Mouse (Mus musculus) erythroid progenitor cell, adult 5-6 weeks (primary cell): ENCODE measurements around the gene 1520401A03Rik. TPM values are rescaled to one million over a fixed set of nuclear protein-coding genes. Genes with fewer than 3 reads are reported as not detected.

Experiments used
- ATAC-seq: replicated peaks from 2 replicates; pipeline ENCODE4 v1.8.0; 2016; ENCODE audit warnings: moderate number of reproducible peaks, mild to moderate bottlenecking, moderate TSS enrichment, inconsistent platforms; ENCODE audit not compliant: poor library complexity, low FRiP score, severe bottlenecking
- total RNA-seq, 2 experiments: library from RNA; stranded (forward) in 1 of 2; stranded (reverse) in 1 of 2; fragments of 150-400 nt in 1 of 2; fragments of 186-747, 209-891 nt in 1 of 2; gene quantifications; 2 replicates each; pipeline versions ENCODE4 v1.2.3 to v1.2.4; 2015 to 2017; ENCODE audit warnings: low replicate concordance in 2 of 2

The 1520401A03Rik gene
- total RNA-seq, 2 experiments from 2014 or later = not detected

DNA sequence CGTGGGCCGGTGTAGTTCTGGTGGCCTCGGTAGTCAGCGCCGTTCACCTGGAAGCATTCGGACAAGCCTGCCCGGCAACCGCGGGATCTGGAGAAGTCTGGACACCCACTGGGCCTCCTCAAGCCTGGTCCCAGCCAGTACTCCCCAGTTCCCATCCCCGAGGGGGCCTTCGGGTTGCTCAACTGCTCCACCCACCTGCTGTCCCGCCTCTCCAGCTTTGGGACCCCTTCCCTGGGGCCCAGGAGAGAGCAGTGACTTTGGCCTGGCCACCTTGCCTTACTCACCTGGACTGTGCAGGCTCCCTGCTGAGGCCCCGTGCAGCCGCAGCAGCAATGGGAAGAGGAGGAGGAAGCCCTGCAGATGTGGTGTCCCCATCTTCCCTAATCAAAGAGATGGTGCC is 22.1 kb upstream of the 1520401A03Rik start:
- ATAC-seq = no peak

GRCm38 (mm10) chr17:23744076-23744475 is 21.5 kb upstream of the 1520401A03Rik start:
- no peak for ATAC-seq

DNA sequence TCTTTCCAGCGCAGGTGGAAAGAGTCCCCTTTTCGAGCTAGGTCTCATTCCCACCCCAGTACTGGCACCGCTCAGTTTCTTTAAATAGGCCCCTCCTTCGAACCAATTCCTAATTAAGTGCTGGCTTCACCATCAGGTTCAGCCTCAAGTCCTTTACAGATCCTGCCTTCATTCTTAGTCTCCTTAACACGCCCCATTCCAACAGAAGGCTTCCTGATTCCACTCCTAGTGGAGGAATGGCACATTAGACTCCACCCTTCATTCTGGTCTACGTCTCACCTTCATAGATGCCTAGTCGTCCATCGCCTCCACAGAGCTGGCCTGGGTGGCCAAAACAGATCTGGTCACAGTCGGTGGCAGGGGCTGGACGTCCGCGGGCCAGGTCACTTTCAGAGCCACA is 20.4 kb upstream of the 1520401A03Rik start:
- no peak for ATAC-seq

DNA sequence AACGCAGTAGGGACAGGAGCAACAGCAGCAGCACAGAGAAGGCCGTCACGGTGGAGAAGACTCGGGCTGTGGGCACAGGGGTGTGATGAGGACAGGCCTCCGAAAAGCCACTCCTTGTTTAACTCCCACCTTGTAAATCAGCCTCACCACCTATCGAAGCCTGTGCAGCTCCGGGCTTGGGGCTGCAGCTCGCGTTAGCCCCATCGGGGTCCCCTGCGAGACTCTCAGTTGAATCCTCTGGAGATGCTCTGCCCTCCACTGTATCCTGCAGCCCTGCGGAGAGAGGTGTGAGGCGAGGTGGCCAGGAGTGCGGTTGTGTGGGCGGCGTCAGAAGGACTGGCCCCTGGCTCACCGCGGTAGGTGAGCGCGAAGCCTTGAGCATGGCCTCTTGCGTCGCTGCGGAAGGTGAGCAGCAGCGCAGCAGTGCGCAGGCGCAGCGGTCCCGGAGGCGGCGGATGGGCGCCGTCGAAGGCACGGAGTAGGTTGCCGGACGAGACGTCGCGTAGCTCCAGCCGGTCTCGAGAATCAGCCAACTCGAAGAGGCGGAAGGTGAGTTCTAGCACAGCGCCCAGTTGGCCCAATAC is 19.7 kb upstream of the 1520401A03Rik start:
- no peak for ATAC-seq

- no peak for ATAC-seq
Observed at GRCm38 (mm10) chr17:23741359-23742209, 19.0 kb upstream of the 1520401A03Rik start.

DNA sequence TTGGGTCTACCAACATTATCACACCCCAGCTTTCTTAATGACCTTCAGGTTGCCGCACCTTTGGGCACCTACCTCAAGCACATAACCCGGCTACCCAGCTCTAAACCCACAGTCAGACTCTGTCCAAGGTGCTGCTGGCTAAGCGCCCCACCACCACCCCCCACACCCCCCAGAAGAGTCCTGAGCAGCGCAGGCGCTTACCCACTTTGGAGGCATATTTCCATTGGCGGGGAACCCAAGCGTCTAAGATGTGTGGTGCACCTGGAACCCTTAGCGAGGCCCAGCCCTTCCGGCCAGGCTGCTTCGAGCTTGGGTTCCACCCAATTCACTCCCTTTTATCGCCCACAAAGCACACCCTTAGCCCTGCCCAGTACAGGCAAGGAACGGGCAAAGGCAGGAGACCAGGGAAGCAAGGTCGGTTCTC is 18.0 kb upstream of the 1520401A03Rik start, which contains the start of gene Paqr4:
Gene Paqr4, minus strand, starts transcription at position 270 of the 424 bp plus-strand sequence.
- ATAC-seq = peak; percentile 73

- ATAC-seq = peak; percentile 88
Observed at GRCm38 (mm10) chr17:23740136-23740584, 17.6 kb upstream of the 1520401A03Rik start.

DNA sequence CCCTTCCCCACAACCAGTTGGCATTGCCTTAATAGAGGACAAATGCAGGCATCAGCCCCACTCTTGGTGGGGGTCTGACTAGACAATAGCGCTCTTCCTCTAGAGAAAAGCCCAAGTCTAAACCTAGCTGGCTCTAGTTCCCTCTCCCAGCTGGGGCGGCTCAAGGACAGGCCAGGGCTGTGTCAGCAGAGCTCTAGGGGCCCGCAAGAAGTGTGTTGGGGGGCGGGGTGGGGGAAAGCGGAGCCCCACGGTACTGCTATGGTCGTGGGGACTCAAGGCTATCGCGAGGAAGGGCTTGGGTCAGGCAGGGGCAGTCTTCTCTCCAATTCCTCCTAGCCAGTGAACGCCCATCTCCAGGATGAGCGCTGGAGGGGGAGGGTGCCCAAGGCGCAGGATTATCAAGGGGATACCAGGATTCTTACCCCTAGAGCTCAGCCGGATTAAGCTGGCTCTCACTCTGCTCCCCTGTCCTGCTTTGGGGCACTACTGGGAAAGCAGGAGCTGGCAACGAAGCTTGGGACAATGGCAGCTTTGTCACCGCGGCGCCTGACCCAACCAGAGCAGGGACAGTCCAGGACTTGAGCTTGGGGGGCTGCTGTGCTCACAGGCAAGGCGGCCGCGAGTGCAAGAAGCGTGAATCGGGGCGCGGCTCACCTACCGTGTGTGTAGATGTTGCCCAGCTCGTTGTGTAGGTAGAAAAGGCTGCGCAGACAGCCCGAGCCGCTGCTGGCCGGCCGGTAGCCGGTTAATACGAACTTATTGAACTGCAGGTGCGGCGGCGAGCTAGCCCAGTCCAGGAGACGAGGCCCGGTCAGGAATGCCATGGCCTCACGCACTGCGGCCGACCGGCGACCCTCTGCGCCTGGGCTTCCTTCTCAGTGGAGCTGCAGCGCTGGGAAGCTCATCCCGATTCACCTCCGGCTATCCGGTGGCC is 16.9 kb upstream of the 1520401A03Rik start:
- ATAC-seq = peak; percentile 3; the same call in 1 of the 2 replicates

DNA sequence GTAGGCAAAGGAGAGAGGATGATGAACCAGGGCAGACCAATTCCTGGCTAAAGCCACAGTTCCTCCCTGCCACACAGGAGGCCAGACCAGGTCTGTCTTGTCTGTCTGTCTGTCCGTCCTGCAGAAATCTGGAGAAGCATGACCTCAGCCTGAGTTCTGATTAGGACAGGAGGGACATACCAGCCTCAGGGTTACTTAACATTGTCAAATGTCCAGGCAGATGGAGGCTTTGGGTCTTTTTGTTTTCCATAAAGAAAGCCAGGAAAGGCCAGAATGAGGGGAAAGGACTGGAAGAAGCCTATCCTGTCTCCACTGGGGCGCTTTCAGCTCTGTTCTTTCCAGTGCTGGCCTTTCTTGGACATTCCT is 16.2 kb upstream of the 1520401A03Rik start:
- no peak for ATAC-seq

GRCm38 (mm10) chr17:23737493-23738445 is 15.2 kb upstream of the 1520401A03Rik start:
- no peak for ATAC-seq

DNA sequence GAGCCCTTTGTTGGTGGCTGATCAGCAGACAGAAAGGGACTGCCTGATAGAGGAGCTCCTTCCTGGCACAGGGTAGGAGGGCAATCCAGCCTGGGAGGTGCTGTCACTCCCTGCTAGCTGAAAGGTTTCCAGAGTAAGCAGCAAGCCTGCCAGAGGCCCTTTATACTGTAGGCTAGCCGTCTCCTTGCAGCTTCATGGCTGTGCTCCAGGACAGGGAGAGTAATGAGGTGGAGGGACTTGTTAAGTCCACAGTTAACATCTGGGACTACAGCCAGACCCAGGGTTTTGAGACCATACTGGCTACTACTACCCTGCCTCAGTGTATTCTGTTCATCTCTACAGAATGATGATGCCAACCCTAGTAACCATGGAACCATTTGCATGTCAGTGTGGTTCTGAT is 11.8 kb upstream of the 1520401A03Rik start:
- ATAC-seq = no peak

- ATAC-seq = no peak
Observed at GRCm38 (mm10) chr17:23730441-23730840, 7.9 kb upstream of the 1520401A03Rik start.

GRCm38 (mm10) chr17:23726758-23727142 is 4.2 kb upstream of the 1520401A03Rik start:
- peak; percentile 63 for ATAC-seq

- ATAC-seq = peak; percentile 93
Observed at GRCm38 (mm10) chr17:23725999-23726757, 3.6 kb upstream of the 1520401A03Rik start, which contains the start of gene Pkmyt1. Gene Pkmyt1, plus strand, starts transcription at chr17:23726336.

DNA sequence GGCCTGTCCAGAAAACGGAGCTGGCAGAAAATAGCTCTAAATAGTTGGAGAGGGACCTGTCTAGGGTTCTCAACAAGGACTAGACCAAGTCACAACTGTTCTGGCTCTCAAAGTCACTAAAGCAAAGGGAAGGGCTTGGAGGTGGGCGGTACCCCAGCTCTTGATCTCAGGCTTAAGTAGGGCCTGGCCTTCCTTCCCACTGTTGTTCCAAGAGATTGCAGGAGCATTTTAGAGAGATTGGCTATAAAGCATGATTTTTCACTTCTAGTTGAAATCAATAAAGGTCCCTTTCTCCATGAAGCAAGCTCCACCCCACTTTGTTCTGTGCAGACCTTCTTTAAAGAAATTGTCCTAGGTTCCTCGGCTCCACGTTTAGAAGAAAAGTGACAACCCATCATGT is 2.9 kb upstream of the 1520401A03Rik start:
- no peak for ATAC-seq

DNA sequence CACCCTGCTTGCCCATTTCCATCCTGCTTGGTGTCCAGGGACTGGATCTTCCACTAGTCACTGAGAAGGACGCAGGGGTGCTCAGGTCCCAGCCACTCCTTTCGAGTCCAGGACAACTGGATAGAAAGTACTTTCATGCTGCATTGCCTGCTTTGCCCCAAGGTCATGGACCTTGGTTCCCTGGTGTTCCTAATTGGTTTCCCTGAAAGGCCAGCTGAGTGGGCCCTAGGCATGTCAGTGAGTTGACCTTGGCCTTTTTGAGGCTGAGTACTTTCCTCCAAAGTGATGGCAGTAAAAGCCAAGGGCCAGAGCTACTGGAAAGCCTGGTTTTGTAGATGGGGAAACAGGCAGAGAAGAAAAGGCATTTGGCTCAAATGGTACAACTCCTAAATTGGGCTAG is 697 bp downstream of the 1520401A03Rik start:
- ATAC-seq = no peak

GRCm38 (mm10) chr17:23719455-23719854 is 3.1 kb downstream of the 1520401A03Rik start:
- no peak for ATAC-seq

DNA sequence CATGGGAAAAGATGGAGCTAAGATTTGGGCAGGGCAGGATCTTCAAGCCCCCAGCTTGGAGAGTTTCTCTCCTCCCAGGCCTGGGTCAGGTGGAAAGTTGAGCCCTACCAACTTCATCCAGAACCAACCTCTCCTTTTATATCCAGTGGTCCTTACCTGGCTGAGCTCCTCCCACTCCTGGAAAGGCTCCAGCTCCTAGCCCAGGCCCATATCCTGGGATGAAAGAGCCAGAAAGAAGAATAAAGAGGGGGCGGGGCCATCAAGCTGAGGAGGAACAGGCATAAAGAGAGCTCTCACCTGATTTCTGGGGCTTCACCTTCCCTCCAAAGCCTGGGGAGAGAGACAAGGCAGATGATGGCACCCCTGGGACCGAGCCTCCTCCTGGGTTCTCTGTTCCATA is 5.6 kb downstream of the 1520401A03Rik start:
- ATAC-seq = no peak
